Mouse (Mus musculus) limb, embryonic 10.5 days (tissue): Measurements from ENCODE around the gene Tbc1d19. TPM values are rescaled to one million over a fixed set of nuclear protein-coding genes. Genes with fewer than 3 reads are reported as not detected.

ENCODE experiments used
- DNase-seq: peaks from one replicate; pipeline ENCODE4 v3.0.0-alpha.2; 2017; ENCODE audit warnings: low spot score
- H3K27ac ChIP-seq: fragments of 300-500 bp; sonication (generic); 2 replicates; pipeline ENCODE4 v1.5.1; 2016; ENCODE audit warnings: mild to moderate bottlenecking
- H3K27me3 ChIP-seq: fragments of 300-500 bp; sonication (generic); 2 replicates; pipeline ENCODE4 v1.6.1; 2016; ENCODE audit warnings: low read depth, mild to moderate bottlenecking; ENCODE audit not compliant: poor library complexity, severe bottlenecking
- H3K36me3 ChIP-seq: fragments of 300-500 bp; sonication (generic); 2 replicates; pipeline ENCODE4 v1.6.1; 2016; ENCODE audit warnings: mild to moderate bottlenecking, moderate library complexity
- H3K4me1 ChIP-seq: fragments of 300-500 bp; sonication (generic); 2 replicates; pipeline ENCODE4 v1.6.1; 2016
- H3K4me3 ChIP-seq: fragments of 300-500 bp; sonication (generic); 2 replicates; pipeline ENCODE4 v1.5.1; 2016; ENCODE audit warnings: mild to moderate bottlenecking, moderate library complexity
- H3K9me3 ChIP-seq: fragments of 300-500 bp; sonication (generic); replicated peaks from 2 replicates; pipeline ENCODE4 v1.6.1; 2016; ENCODE audit warnings: mild to moderate bottlenecking
- WGBS: fragments of 180-500 bp; shearing (Covaris S2); methylation state at CpG from one replicate; pipeline ENCODE4 v1.1.7; 2016; 5-methylcytosine and 5-hydroxymethylcytosine counted together
- polyA plus RNA-seq: library from polyadenylated mRNA; unstranded; fragments of >200 nt; fragmentation: Nextera tagmentation; extraction: Ambion mirVana; gene quantifications from 2 replicates; pipeline ENCODE4 v1.2.1, GENCODE M21; 2016

Gene Tbc1d19
- polyA plus RNA-seq, 1 experiment from 2014 or later: 45.9 TPM

GRCm38 (mm10) chr5:53926301-53926855 lies 117.0 kb downstream of the Tbc1d19 start:
- WGBS: 91% methylated on average over 11 of the region's 11 CpGs
- Histone ChIP-seq H3K9me3 (no peaks in the 10 kb centered on the region), H3K4me3 (no peak overlapping the region), H3K27me3 (no peaks in the 10 kb centered on the region), H3K27ac (no peak overlapping the region), H3K36me3 (no peaks in the 10 kb centered on the region), H3K4me1 (peaks cover 23% of the 10 kb centered on the region)
- no peak for DNase-seq

- H3K27me3 ChIP-seq: no peaks in the 10 kb centered on the region
- no peak for DNase-seq
- H3K4me3 ChIP-seq: no peak overlapping the region
- no peaks in the 10 kb centered on the region for H3K9me3 ChIP-seq
- no peaks in the 10 kb centered on the region for H3K36me3 ChIP-seq
- 89% methylated on average over 7 of the region's 7 CpGs for WGBS
- H3K4me1 ChIP-seq: peaks cover 8% of the 10 kb centered on the region
- no peak overlapping the region for H3K27ac ChIP-seq
Measured at GRCm38 (mm10) chr5:53927886-53928285, 118.5 kb downstream of the Tbc1d19 start.

- 92% methylated on average over 4 of the region's 4 CpGs for WGBS
- H3K27ac ChIP-seq: no peak overlapping the region
- H3K27me3 ChIP-seq: no peaks in the 10 kb centered on the region
- DNase-seq: no peak
- no peaks in the 10 kb centered on the region for H3K9me3 ChIP-seq
- H3K4me3 ChIP-seq: no peak overlapping the region
- no peaks in the 10 kb centered on the region for H3K36me3 ChIP-seq
- H3K4me1 ChIP-seq: 0 out of 2 replicates have a peak, but pooled peaks cover 4% of the 10 kb centered on the region
Measured at GRCm38 (mm10) chr5:53928537-53928936, 119.1 kb downstream of the Tbc1d19 start.

- DNase-seq: no peak
- Histone ChIP-seq H3K27me3 (no peaks in the 10 kb centered on the region), H3K36me3 (no peaks in the 10 kb centered on the region), H3K27ac (no peak overlapping the region), H3K4me3 (no peak overlapping the region), H3K9me3 (no peaks in the 10 kb centered on the region), H3K4me1 (0 out of 2 replicates have a peak, but pooled peaks cover 4% of the 10 kb centered on the region)
- 83% methylated on average over 10 of the region's 10 CpGs for WGBS
Measured at GRCm38 (mm10) chr5:53929205-53929614, 119.8 kb downstream of the Tbc1d19 start.

- no peaks in the 10 kb centered on the region for H3K9me3 ChIP-seq
- no peak for DNase-seq
- H3K4me3 ChIP-seq: no peak overlapping the region
- H3K27ac ChIP-seq: no peak overlapping the region
- H3K27me3 ChIP-seq: no peaks in the 10 kb centered on the region
- no peaks in the 10 kb centered on the region for H3K36me3 ChIP-seq
- 86% methylated on average over 6 of the region's 6 CpGs for WGBS
- 0 out of 2 replicates have a peak, but pooled peaks cover 4% of the 10 kb centered on the region for H3K4me1 ChIP-seq
Measured at GRCm38 (mm10) chr5:53929814-53930213, 120.4 kb downstream of the Tbc1d19 start.

GRCm38 (mm10) chr5:53931011-53931410 lies 121.6 kb downstream of the Tbc1d19 start:
- DNase-seq: no peak

GRCm38 (mm10) chr5:53933628-53934027 lies 124.2 kb downstream of the Tbc1d19 start:
- no peaks in the 10 kb centered on the region for H3K36me3 ChIP-seq
- H3K27ac ChIP-seq: no peak overlapping the region
- no peaks in the 10 kb centered on the region for H3K27me3 ChIP-seq
- H3K9me3 ChIP-seq: no peaks in the 10 kb centered on the region
- 0 out of 2 replicates have a peak, but pooled peaks cover 4% of the 10 kb centered on the region for H3K4me1 ChIP-seq
- H3K4me3 ChIP-seq: no peak overlapping the region
- 88% methylated on average over 7 of the region's 7 CpGs for WGBS
- no peak for DNase-seq

More at GRCm38 (mm10) chr5:53931011-53931410, 121.6 kb downstream of the Tbc1d19 start:
- WGBS: 76% methylated on average over 5 of the region's 5 CpGs
- Histone ChIP-seq H3K4me1 (0 out of 2 replicates have a peak, but pooled peaks cover 4% of the 10 kb centered on the region), H3K36me3 (no peaks in the 10 kb centered on the region), H3K9me3 (no peaks in the 10 kb centered on the region), H3K4me3 (no peak overlapping the region), H3K27ac (no peak overlapping the region), H3K27me3 (no peaks in the 10 kb centered on the region)

- Histone ChIP-seq H3K27ac (no peak overlapping the region), H3K27me3 (no peaks in the 10 kb centered on the region), H3K36me3 (no peaks in the 10 kb centered on the region), H3K4me1 (0 out of 2 replicates have a peak, but pooled peaks cover 2% of the 10 kb centered on the region), H3K9me3 (no peaks in the 10 kb centered on the region), H3K4me3 (no peak overlapping the region)
- 95% methylated on average over 2 of the region's 2 CpGs for WGBS
- DNase-seq: no peak
Measured at GRCm38 (mm10) chr5:53934040-53934439, 124.6 kb downstream of the Tbc1d19 start.

- no peak for DNase-seq
- no peaks in the 10 kb centered on the region for H3K36me3 ChIP-seq
- H3K4me1 ChIP-seq: no peaks in the 10 kb centered on the region
- no peak overlapping the region for H3K4me3 ChIP-seq
- 94% methylated on average over 1 of the region's 1 CpGs for WGBS
- H3K27ac ChIP-seq: no peak overlapping the region
- H3K27me3 ChIP-seq: no peaks in the 10 kb centered on the region
- H3K9me3 ChIP-seq: no peaks in the 10 kb centered on the region
Measured at GRCm38 (mm10) chr5:53934826-53935225, 125.4 kb downstream of the Tbc1d19 start.

- WGBS: 95% methylated on average over 4 of the region's 4 CpGs
- Histone ChIP-seq H3K27ac (no peak overlapping the region), H3K27me3 (no peaks in the 10 kb centered on the region), H3K4me3 (no peak overlapping the region), H3K36me3 (no peaks in the 10 kb centered on the region), H3K9me3 (no peaks in the 10 kb centered on the region), H3K4me1 (no peaks in the 10 kb centered on the region)
- DNase-seq: no peak
Measured at GRCm38 (mm10) chr5:53937187-53937586, 127.8 kb downstream of the Tbc1d19 start.

GRCm38 (mm10) chr5:53939026-53939425 lies 129.6 kb downstream of the Tbc1d19 start:
- Histone ChIP-seq H3K27ac (no peak overlapping the region), H3K4me1 (no peaks in the 10 kb centered on the region), H3K9me3 (no peaks in the 10 kb centered on the region), H3K27me3 (no peaks in the 10 kb centered on the region), H3K36me3 (no peaks in the 10 kb centered on the region), H3K4me3 (no peak overlapping the region)
- DNase-seq: no peak
- WGBS: 94% methylated on average over 7 of the region's 7 CpGs

GRCm38 (mm10) chr5:53941322-53942024 lies 132.1 kb downstream of the Tbc1d19 start:
- no peak overlapping the region for H3K4me3 ChIP-seq
- no peak overlapping the region for H3K27ac ChIP-seq
- no peaks in the 10 kb centered on the region for H3K36me3 ChIP-seq
- no peak for DNase-seq
- no peaks in the 10 kb centered on the region for H3K27me3 ChIP-seq
- no peaks in the 10 kb centered on the region for H3K4me1 ChIP-seq
- 64% methylated on average over 11 of the region's 11 CpGs for WGBS
- H3K9me3 ChIP-seq: no peaks in the 10 kb centered on the region

GRCm38 (mm10) chr5:53942332-53942731 lies 132.9 kb downstream of the Tbc1d19 start:
- DNase-seq: no peak
- no peak overlapping the region for H3K27ac ChIP-seq
- no peaks in the 10 kb centered on the region for H3K36me3 ChIP-seq
- no peak overlapping the region for H3K4me3 ChIP-seq
- H3K27me3 ChIP-seq: no peaks in the 10 kb centered on the region
- H3K9me3 ChIP-seq: no peaks in the 10 kb centered on the region
- no peaks in the 10 kb centered on the region for H3K4me1 ChIP-seq
- WGBS: 73% methylated on average over 4 of the region's 4 CpGs
